Mouse (Mus musculus) hematopoietic stem cell, adult 5-6 weeks (primary cell): ENCODE data around the gene S100a7a. TPM values are rescaled to one million over a fixed set of nuclear protein-coding genes. Genes with fewer than 3 reads are reported as not detected.

Experiments
- ATAC-seq, 2 experiments: fragments of 125-278 bp in 1 of 2; replicated peaks in 1 of 2; 2 replicates each; pipeline ENCODE4 v1.8.0; 2016 to 2017; ENCODE audit warnings: inconsistent platforms in 2 of 2, mild to moderate bottlenecking in 2 of 2, moderate number of reproducible peaks in 2 of 2, low read depth in 1 of 2, moderate TSS enrichment in 1 of 2; ENCODE audit not compliant: low FRiP score in 2 of 2, poor library complexity in 2 of 2, severe bottlenecking in 2 of 2, insufficient read depth in 1 of 2, low TSS enrichment in 1 of 2
- total RNA-seq: library from RNA; stranded (forward); fragments of 172-1452, 232-1000 nt; gene quantifications from 2 replicates; pipeline ENCODE4 v1.2.3, GENCODE M21; 2017

S100a7a gene
- total RNA-seq, 1 experiment from 2014 or later: not detected

DNA sequence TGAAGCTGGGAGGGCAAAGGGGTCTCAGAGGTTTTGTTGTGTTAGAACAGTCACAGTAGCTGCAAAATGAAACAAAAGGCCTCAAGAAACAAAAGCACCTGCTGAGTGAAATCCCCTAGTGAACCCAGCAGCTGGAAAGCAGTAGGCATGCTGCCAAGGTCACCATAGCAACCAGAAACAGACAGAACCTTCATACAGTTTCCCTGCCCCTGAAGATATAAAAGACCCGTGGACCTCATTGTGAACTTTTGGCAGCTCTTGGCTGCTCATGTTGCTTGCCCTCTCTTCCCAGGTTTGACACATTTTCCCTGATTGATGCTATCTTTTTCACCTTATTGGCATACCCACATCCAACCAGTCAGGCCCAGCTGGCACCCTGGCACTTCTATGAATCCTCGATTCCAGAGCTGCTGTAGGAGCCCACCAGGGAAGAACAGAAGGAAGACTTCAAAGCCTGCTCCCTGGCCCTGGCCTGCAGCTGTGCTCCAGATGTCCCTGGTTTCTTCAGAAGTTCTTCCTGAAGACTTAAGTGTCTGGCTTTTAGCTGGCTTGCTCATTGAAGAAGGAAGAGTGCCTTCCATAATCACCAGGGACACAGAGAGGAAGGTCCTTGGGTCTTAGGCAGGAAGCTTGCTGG, 30.3 kb upstream of the S100a7a start:
- ATAC-seq: peak; percentile 28 to 52; a peak in 2 of 4 replicates

DNA sequence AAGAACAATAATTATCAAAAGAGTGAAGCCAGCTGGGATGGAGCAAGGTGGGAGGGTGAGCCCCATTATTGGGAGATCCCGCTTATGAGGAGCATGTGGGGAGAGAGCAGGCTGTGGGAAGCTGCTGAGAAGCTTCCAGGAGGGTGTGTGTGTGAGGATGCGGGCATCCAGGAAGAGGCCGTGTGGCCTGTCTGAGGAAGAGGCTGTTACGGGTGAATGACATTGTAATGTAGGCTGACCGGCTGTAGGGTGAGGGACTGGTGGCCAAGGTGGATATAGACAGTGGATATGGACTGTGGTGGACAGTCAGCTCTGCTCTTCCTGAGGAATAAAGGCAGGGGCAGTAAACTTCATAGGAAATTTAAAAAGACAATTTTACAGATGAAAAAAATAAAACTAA, 28.3 kb upstream of the S100a7a start:
- no peak for ATAC-seq

DNA sequence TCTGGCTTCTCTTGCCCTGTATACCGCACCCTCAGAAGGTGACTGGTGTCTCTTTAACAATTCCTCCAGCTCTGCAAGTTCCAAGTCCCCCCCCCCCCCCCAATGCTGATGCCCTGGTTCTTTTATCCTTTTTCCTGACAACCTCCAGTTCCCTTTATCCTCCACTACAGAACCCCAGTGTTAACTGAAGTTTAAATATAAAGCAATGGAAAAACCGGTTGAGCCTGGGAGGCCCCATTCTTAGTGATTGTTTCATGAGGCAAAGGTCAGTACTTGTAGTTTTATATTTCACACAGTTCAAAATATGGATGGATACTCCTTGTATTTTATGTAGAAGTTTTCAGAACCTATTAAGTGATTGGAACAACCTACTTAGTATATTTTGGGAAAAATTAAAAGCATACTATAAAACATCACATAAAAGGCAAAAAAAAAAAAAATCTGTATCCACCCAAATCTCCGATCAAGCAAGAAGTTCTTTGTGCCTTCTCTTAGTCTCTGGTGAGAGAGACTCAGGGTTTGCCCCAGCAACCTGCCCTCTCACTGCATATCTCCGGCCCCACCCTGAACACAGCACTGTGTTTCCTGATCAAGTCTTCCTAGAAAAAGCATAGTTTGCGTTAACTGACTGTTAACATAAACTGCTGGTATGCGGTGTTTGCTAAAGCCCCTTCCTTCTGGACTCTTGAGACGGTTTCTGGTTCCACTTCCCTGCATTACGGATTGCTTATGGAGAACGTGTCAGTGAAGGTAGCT, 27.4 kb upstream of the S100a7a start:
- ATAC-seq: no peak

DNA sequence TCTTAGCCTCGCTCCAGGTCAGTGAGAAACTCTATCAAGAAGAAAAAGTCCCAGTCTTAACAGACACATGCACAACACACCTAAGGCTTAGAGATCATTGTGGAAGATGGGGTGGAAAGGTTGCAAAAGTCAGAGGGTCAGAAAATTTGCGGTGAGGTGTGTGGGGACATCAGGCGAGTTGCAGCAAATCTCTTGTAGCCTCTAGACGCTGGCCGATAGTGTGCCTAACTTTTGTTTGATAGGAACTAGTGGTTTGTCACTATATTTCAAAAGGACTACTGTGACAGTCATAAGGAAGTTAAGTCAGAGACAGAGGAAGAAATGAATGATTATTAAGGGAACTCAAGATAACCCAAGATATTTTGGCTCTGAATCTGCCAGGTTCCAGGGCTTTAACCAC, 26.5 kb upstream of the S100a7a start:
- peak in 1 of 2 experiments; percentile 40; a peak in 1 of 4 replicates for ATAC-seq

DNA sequence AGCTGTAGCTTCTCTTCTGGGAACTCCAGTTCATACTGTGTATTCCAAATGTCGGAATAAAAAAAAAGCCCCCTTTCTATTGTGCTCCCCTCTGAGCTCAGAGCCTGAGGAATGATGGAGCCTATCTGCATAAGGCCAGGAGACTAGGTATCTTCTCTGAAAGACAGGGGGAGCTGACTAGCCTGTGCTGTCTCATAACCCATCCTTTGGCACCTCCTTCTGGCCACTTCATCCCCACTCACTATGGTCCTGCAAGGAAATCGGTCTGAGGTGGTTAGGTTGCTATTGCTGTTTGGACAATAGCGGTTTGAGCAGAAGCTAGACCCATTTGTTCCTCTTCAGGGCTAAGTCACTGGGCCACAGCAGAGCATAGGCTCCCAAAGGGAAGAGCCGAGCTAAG, 26.0 kb upstream of the S100a7a start:
- ATAC-seq: peak in 1 of 2 experiments; percentile 18; a peak in 1 of 4 replicates

DNA sequence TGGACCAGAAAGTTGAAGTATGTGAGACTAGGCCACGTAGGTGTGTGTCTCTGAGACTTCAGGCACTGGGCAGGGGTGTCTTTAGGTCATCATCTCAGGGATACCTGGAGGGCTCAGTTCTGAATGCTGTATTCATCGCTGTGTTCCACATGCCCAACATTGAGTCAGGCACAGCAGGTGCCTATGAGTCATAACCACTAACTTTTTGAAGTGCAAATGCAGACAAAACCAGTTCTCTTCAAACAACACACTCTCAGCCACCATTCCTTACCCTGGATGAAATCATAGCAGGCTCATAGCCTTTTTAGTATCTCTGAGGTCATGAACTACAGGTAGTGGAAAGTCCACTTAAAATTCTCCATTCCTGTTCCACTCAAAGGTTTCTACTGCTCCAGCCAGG, 24.5 kb upstream of the S100a7a start:
- ATAC-seq: no peak

DNA sequence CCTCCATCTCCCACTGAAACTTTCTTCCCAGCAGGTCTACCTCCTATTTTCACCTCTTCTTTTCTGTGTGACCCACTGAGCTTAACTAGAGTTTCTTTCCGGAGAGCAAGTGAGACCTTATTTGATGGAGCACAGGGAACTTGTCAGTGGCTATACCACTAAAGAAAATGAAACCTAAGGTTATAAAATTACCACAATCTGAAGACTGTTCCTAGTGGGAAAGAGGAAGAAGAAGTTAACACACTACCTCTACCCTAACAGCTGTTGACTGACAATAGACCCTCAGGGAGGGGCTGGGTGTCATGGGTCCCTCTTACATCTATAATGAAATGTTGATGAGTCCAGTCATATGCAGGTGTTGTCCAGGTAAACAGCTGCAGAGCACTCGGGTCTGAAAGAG, 21.8 kb upstream of the S100a7a start:
- ATAC-seq: peak; percentile 15 to 32; a peak in 1 of 4 replicates

DNA sequence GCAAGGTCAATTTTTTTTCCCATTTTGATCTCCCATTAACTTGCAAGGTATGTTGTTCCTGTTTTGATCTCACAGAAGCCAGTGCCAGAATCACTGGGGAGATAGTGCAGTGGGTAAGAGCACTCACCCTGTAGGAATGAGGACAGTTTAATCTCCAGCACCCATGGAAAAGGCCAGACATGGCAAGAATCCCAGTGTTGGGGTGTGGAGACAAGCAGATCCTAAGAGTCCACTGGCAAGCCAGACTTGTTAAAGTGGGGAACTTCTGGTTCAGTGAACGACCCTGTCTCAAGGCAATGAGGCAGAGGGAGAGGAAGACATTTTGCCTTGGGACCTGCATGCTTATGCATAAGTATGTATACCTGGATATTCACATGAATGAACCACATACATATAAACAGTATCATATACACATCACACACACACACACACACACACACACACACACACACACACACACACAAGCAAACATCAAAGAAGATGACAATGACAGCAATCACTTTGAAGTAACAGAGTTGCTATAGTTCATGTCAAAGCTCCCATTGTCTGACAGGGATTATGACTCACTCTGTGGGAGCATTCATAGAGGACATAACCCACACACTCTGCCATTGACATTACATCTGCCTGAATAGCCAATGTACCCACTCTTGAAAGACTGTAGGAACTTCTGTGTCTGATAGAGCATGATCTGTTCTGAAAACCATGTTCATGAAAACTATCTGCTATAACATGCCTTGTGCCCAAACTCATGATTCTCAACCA, 15.1 kb upstream of the S100a7a start:
- ATAC-seq: no peak

DNA sequence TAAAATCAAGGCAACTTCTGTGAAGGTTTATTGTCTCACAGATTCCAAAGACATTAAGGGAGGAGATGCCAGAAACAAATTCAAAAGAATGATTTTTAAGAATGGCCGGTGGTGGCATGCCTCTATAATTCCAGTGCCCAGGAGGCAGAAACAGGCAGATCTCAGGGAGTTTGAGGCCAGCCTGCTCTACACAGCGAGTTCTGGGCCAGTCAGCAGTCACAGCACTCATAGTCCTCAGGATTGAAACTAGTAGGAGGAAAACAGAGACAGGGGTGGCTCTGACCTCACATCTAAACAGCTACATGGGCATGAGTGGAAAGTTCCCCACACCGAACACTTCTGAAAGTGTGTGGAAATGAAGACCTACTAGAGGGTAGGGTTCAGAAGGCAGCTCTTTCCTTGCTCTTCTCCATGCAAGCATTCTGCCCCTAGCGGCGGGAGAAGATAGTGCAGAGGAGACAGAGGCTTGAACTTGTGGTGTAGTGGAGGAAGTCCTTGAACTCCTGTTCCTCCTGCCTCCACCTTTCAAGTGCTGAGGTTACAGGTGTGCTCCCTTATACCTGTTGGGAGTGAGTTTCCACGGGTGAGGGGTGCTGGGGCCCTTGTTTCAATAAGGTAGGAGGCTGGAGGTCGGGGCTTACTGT, 14.2 kb upstream of the S100a7a start:
- peak; percentile 60 to 65; a peak in 1 of 4 replicates for ATAC-seq

DNA sequence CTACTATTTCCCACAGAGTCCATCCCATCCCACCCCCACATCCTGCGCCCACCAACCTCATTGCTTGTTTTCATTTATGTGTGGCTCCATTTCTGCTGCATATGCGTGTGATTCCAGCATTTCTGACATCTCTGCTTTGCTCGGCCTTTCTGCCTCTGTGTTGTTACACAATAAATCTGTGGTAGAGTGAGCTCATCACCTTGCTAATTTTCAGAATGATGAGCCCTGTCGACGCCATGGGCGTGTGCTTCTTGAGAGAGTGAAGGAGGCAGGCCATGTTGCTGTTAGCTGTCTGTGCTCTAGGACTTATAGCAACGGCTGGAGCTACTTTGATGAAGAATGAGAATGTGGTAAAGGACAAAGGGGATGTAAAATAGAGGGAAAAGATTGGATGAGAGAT, 12.8 kb upstream of the S100a7a start:
- ATAC-seq: no peak

DNA sequence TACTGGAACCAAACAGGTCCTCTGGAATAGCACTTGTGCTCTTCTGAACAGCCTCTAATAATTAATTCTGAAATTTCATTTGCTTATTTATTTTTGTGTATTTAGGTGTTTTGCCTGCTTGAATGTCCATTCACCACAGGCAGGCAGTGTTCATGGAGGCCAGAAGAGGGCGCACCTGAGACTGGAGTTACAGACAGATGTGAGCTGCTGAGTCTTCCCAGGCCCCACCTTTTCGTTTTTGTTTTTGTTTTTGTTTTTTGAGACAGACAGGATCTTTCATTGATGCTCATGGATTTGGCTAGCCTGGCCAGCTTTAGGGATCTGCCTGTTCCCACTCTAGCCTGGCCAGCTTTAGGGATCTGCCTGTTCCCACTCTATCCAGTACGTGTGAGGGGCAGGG, 9.6 kb upstream of the S100a7a start:
- ATAC-seq: peak; percentile 47 to 54; a peak in 1 of 4 replicates

DNA sequence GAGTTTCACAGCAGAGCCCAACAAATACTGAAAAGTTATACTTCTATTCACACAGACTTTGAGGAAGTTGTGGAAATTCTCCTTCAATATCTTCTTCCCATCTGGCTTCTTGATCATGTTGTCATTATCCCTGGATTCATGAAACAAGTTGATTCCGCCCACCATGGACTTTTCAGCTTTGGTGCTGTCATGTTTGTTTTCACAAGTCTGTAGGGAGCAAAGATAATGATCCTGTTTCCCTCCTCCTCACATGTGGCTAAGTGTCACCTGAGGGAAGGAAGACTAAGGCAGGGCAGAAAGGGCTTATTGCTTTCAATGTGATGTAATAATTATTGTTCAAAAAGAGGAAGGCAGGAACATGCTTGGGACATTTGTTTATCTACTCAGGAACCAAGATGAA, 6.5 kb upstream of the S100a7a start:
- no peak for ATAC-seq

DNA sequence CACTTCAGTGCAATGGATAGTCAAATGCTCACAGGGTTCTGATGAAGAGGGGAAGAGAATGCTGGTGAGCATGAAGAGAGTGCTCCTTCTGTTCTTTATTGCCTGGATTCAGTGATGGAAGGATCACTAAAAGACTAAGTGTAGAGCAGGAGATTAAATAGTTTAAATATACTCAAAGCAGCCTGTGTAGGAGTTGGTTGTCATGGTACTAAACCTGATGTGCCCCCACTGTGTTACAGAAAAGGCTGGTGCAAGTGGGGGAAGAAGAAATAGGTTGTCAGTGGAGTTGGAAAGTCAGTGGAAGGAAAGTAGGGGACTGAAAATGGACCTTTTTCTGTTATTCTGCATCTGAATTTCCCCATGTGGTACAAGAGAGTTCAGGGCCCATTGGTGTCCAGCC, 4.8 kb upstream of the S100a7a start:
- ATAC-seq: no peak

DNA sequence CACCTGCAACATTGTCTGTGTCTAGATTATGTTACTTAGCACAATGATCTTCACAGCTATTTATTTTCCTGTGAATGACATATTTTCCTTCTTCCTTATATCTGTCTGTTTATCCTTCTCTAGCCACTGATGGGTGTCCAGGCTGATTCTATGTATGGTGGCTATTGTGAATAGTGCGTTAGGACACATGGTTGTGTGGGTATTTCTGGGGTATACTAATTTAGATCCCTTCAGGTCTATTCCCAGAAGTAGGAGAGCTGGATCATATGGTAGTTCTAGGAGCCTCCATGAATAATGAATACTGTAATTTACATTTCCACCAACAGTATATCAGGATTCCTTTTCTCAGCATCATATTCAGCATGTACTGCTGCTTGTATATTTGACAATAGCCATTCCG, 4.0 kb upstream of the S100a7a start:
- no peak for ATAC-seq

DNA sequence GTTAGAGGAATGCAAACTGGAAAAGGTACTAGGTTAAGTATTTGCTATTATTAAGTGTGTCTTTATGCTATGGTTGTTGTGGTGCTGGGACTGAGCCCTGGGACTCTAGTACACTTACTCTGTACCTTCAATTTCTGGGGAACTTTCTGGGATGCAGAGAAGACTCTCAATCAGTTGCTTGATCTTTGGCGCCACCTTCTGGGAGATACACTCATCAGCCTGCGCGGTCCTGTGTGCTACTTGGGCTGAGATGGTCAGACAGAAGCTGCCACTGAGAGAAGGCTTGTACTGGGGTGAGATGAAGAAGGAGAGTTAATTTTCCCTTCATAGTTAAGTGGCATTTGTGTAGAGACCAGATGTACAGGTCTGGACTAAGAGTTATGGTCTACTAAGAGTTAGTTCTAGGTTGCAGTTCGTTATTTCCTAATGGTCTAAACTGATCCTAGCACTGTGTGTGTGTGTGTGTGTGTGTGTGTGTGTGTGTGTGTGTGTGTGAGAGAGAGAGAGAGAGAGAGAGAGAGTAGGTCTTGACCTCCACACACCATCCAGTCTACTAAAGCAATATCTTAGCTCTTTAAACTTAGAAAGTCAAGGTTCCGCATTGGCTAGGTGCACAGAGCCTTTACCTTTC, 824 bp upstream of the S100a7a start:
- ATAC-seq: peak; percentile 56 to 80; a peak in 3 of 4 replicates

DNA sequence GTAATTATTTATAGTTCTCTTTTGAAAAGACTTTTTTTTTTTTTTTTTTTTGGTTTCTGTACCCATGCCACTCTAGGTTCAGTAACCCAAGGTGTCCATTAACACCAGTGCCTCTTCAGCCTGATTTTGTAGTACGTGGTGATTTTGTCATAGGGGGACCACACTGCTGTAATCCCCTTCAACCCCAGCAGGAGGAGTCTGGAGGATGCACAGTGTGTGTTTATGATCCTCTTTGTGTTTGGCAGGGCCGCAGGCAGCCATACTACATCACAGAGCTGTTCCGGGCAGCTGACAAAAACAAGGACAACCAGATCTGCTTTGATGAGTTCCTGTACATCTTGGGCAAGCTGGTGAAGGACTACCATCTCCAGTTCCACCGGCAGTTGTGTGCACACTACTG, 3.6 kb downstream of the S100a7a start:
- ATAC-seq: peak; percentile 33 to 43; a peak in 1 of 4 replicates

DNA sequence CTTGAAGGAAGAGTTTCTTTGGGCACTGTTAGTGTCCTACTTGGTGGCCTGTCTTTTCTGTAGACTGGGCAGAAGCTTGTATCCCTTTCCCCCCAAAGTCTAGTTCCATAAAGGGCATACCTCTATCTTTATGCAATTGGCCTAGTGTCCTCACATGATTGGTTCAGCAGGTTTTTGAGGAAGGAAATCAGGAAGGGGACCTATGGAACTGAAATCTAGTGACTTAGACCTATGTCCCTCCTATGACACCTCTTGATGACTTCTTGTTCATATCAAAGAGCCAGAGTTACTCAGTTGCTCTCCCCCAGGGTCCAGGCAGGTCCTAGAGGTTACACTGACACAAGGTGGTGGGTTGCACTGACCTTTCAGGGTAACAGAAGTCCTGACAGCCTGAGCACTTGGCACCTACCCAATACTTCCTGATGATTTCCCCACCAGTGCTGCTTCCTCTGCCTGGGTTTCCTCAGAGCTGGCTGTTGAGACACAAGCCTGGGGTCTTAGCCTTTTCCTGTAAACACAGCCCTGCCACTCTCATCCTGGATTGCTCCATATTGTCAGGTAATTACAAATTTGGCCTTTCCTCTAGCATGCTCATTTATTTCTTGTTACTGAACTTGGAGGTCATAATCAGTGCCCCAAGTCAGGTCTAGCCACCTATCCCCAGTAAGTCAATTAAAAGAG, 5.7 kb downstream of the S100a7a start:
- ATAC-seq: peak; percentile 22 to 43; a peak in 1 of 4 replicates
